Mouse (Mus musculus) lung, postnatal 0 days (tissue): ENCODE data around the gene Cdk15.

Source experiments
- CTCF ChIP-seq: IDR thresholded peaks from 2 replicates; pipeline ENCODE4 v1.5.1; 2016; ENCODE audit warnings: antibody characterized with exemption, mild to moderate bottlenecking
- EP300 ChIP-seq: IDR thresholded peaks from 2 replicates; pipeline ENCODE4 v1.6.1; 2016; ENCODE audit warnings: antibody characterized with exemption, mild to moderate bottlenecking, control low read depth

DNA sequence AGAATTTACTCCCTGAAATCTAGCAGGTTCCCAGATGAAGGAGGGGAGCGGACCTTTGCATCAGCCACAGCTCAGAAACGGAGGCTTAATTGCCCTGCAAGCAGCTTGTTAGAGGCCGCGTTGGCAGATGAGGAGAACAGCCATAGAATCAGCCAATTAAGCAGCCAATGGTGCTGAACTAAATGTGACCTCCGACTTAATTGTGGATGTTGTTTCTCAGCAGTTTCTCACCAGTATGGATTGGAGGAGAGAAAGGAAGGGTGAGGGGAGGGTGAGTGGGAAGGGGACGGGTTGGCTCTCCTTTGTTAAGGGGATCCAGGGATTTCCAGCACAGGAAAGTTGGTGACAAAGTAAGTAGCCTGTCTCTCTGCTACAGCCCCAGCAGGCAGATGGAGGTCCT is 137.9 kb downstream of the Cdk15 start:
- TF ChIP-seq CTCF: no peak
- no peak for TF ChIP-seq EP300
